Mouse (Mus musculus) myocyte (in vitro differentiated cells): ENCODE results near the gene Prr12.

Source experiments
- CEBPB ChIP-seq: IDR thresholded peaks from 2 replicates; pipeline ENCODE4 v1.6.1; 2011; ENCODE audit warnings: mild to moderate bottlenecking, moderate library complexity; ENCODE audit not compliant: poor library complexity, insufficient read depth, severe bottlenecking
- POLR2A ChIP-seq: IDR thresholded peaks from one replicate; pipeline ENCODE4 v1.6.1; 2011; ENCODE audit warnings: low read depth, mild to moderate bottlenecking, control low read depth, moderate library complexity; ENCODE audit not compliant: insufficient read length

GRCm38 (mm10) chr7:45035631-45036030 is 17.1 kb downstream of the Prr12 start:
- TF ChIP-seq POLR2A (no peak), CEBPB (no peak)
